Mouse (Mus musculus) heart, postnatal 0 days (tissue): Measurements from ENCODE around the gene Sdc4. TPM values are rescaled to one million over a fixed set of nuclear protein-coding genes. Genes with fewer than 3 reads are reported as not detected.

Experiments used
- ATAC-seq: fragments of 200-750 bp; cut with Nextera tagmentation; 2 replicates; pipeline ENCODE4 v1.8.0; 2017; ENCODE audit warnings: low read depth, moderate number of reproducible peaks, moderate library complexity; ENCODE audit not compliant: insufficient read depth
- DNase-seq: peaks from one replicate; pipeline ENCODE4 v3.0.0-alpha.2; 2016; ENCODE audit warnings: low spot score
- H3K27ac ChIP-seq: fragments of 300-500 bp; sonication (generic); 2 replicates; pipeline ENCODE4 v1.5.1; 2014; ENCODE audit warnings: low read depth, mild to moderate bottlenecking
- H3K27me3 ChIP-seq: fragments of 300-500 bp; sonication (generic); 2 replicates; pipeline ENCODE4 v1.6.1; 2014; ENCODE audit warnings: low read length, mixed read lengths; ENCODE audit not compliant: control insufficient read depth, insufficient read depth
- H3K36me3 ChIP-seq: fragments of 300-500 bp; sonication (generic); replicated peaks from 2 replicates; pipeline ENCODE4 v1.6.1; 2014; ENCODE audit warnings: low read length, mixed read lengths; ENCODE audit not compliant: control insufficient read depth, insufficient read depth
- H3K4me1 ChIP-seq: fragments of 300-500 bp; sonication (generic); 2 replicates; pipeline ENCODE4 v1.6.1; 2014; ENCODE audit warnings: antibody characterized with exemption; ENCODE audit not compliant: control insufficient read depth, insufficient read depth
- H3K4me2 ChIP-seq: fragments of 300-500 bp; sonication (generic); 2 replicates; pipeline ENCODE4 v1.6.1; 2014; ENCODE audit warnings: low read depth, mild to moderate bottlenecking, low read length, moderate library complexity
- H3K4me3 ChIP-seq: fragments of 300-500 bp; sonication (generic); 2 replicates; pipeline ENCODE4 v1.5.1; 2014; ENCODE audit warnings: low read depth, low read length
- H3K9ac ChIP-seq: fragments of 300-500 bp; sonication (generic); replicated peaks from 2 replicates; pipeline ENCODE4 v1.6.1; 2014; ENCODE audit warnings: low read depth, low read length, mixed read lengths
- H3K9me3 ChIP-seq: fragments of 300-500 bp; sonication (generic); replicated peaks from 2 replicates; pipeline ENCODE4 v1.6.1; 2016; ENCODE audit warnings: low read length; ENCODE audit not compliant: control insufficient read depth
- CTCF ChIP-seq: IDR thresholded peaks from 2 replicates; pipeline ENCODE4 v1.5.1; 2016; ENCODE audit warnings: antibody characterized with exemption, control low read depth, low read depth
- EP300 ChIP-seq: IDR thresholded peaks from 2 replicates; pipeline ENCODE4 v1.6.1; 2016; ENCODE audit warnings: antibody characterized with exemption, low read depth
- WGBS: fragments of 180-500 bp; shearing (Covaris S2); extraction: QIAGEN DNeasy Blood & Tissue Kit; methylation state at CpG from one replicate; pipeline ENCODE4 v1.1.7; 2014; 5-methylcytosine and 5-hydroxymethylcytosine counted together
- polyA plus RNA-seq: library from polyadenylated mRNA; unstranded; fragments of >200 nt; fragmentation: Nextera tagmentation; extraction: Ambion mirVana; gene quantifications from 2 replicates; pipeline ENCODE4 v1.2.1, GENCODE M21; 2015
- total RNA-seq: library from RNA; depleted of rRNA; stranded (reverse); fragments of >200 nt; gene quantifications from 2 replicates; pipeline ENCODE4 v1.2.3, GENCODE M21; 2014; ENCODE audit warnings: low replicate concordance

Sdc4 gene
- total and polyA plus RNA-seq, 2 experiments from 2014 or later, result 30.7 to 46.5 TPM

DNA sequence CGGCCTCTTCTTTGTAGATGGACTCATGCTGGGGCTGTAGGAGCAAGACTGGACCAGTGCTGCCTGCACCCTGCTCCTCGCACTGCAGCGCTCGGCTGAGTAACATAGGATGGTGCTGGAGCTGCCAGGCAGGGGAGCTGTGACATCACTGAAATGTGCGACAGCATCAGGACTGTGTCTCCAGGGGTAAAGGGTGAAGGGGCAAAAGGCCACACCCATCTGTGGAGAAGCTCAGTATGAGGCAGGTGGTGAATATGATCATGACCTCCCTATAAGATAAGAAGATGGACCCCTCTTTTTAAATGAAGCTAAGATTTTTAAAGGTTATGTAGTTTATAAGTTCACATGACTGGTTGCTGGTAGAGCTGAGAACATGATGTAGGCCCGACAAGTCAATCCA, 29.9 kb upstream of the Sdc4 start, which contains the start of gene Trp53tg5:
Gene Trp53tg5, minus strand, starts transcription at position 101 of the 400 bp plus-strand sequence.
- Histone ChIP-seq H3K27ac (no peak within 1 kb of the TSS), H3K36me3 (peaks cover 8% of the 10 kb centered on the region; the same call in 1 of the 2 replicates), H3K9ac (no peak within 1 kb of the TSS), H3K9me3 (no peaks in the 10 kb centered on the region), H3K4me3 (no peak within 1 kb of the TSS), H3K27me3 (no peaks in the 10 kb centered on the region), H3K4me1 (no peaks in the 10 kb centered on the region), H3K4me2 (no peak within 1 kb of the TSS)
- no peak for TF ChIP-seq EP300
- 81% methylated on average over 6 of the region's 6 CpGs for WGBS
- ATAC-seq (no peak), DNase-seq (no peak)

DNA sequence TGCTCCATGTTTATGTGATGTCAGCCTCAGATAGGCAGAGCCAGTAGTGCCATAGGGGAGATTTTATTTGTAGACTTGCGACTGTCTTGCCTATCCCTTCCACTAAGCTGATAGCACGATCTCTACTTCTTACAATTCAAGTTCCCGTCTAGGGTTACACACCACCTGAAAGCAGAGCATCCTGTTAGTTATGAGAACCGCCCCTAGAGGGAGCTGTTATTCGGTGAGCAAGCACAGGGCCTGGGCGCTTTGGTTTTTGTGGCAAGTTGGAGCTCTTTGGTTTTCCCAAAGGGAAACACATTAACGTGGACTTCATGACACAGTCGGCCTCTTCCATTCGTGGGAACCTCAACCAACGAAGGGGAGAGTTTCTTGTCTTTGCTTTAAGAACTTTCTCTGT, 26.6 kb upstream of the Sdc4 start:
- peak; percentile 28 for DNase-seq
- WGBS, result 30% methylated on average over 10 of the region's 10 CpGs
- peak; percentile 47; the same call in 1 of the 2 replicates for ATAC-seq

DNA sequence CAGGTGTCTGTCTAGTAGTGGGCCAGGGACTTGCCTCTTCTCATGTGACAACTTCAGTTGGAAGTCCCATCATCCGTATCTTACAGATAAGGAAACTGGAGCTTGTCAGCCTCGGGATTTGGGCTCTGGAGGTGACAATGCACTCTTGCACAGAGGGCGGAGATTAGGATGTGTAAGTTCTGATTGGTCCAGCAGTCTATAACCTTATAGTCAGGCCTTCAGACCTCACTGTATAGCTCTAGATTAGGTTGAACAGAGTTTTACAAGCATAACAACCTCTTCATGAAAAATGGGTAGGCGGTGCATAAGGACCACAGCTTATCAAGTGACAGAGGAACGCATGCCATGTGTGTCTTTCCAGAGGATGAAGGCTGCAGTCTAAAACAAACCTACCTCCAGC, 23.1 kb upstream of the Sdc4 start:
- 61% methylated on average over 5 of the region's 5 CpGs for WGBS
- ATAC-seq (no peak), DNase-seq (no peak)
- H3K4me3 ChIP-seq, result no peak overlapping the region
- TF ChIP-seq CTCF (no peak), EP300 (no peak)
- 0 out of 2 replicates have a peak, but pooled peaks cover 4% of the 10 kb centered on the region for H3K4me1 ChIP-seq
- no peak overlapping the region for H3K9ac ChIP-seq
- H3K27me3 ChIP-seq, result no peaks in the 10 kb centered on the region
- no peak overlapping the region for H3K4me2 ChIP-seq
- no peak overlapping the region for H3K27ac ChIP-seq
- no peaks in the 10 kb centered on the region for H3K9me3 ChIP-seq
- peaks cover 39% of the 10 kb centered on the region for H3K36me3 ChIP-seq

More for the DNA sequence above, 26.6 kb upstream of the Sdc4 start:
- TF ChIP-seq EP300, result no peak
- TF ChIP-seq CTCF, result peak; percentile 59
- peaks cover 24% of the 10 kb centered on the region for H3K36me3 ChIP-seq
- H3K9ac ChIP-seq, result no peak overlapping the region
- H3K4me1 ChIP-seq, result no peaks in the 10 kb centered on the region
- no peak overlapping the region for H3K27ac ChIP-seq
- no peaks in the 10 kb centered on the region for H3K27me3 ChIP-seq
- no peaks in the 10 kb centered on the region for H3K9me3 ChIP-seq
- no peak overlapping the region for H3K4me2 ChIP-seq
- H3K4me3 ChIP-seq, result no peak overlapping the region

DNA sequence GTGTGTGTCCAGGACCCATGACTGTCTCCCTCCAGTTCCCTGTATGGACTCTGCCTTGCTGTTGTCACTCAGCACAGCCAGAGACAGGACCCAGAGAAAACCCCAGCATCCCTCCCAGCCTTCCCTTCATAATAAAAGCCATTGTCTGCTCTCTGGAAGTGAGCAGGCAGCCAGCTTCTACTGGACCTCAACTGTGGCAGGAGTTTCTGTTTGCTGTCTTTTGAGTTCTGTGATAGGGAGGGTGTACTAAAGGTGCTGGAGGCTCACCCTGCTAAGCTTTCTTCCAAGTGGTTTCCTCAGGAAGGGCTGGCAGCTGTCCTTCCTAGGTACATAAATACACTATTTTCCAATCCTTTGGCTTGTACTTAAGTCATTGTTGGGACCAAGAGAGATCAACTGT, 21.5 kb upstream of the Sdc4 start:
- TF ChIP-seq EP300 (no peak), CTCF (no peak)
- no peak overlapping the region for H3K4me2 ChIP-seq
- H3K36me3 ChIP-seq, result peaks cover 39% of the 10 kb centered on the region
- H3K4me3 ChIP-seq, result no peak overlapping the region
- H3K9me3 ChIP-seq, result no peaks in the 10 kb centered on the region
- ATAC-seq (no peak), DNase-seq (no peak)
- peaks cover 9% of the 10 kb centered on the region; the same call in 1 of the 2 replicates for H3K4me1 ChIP-seq
- H3K27me3 ChIP-seq, result no peaks in the 10 kb centered on the region
- H3K27ac ChIP-seq, result no peak overlapping the region
- no peak overlapping the region for H3K9ac ChIP-seq

DNA sequence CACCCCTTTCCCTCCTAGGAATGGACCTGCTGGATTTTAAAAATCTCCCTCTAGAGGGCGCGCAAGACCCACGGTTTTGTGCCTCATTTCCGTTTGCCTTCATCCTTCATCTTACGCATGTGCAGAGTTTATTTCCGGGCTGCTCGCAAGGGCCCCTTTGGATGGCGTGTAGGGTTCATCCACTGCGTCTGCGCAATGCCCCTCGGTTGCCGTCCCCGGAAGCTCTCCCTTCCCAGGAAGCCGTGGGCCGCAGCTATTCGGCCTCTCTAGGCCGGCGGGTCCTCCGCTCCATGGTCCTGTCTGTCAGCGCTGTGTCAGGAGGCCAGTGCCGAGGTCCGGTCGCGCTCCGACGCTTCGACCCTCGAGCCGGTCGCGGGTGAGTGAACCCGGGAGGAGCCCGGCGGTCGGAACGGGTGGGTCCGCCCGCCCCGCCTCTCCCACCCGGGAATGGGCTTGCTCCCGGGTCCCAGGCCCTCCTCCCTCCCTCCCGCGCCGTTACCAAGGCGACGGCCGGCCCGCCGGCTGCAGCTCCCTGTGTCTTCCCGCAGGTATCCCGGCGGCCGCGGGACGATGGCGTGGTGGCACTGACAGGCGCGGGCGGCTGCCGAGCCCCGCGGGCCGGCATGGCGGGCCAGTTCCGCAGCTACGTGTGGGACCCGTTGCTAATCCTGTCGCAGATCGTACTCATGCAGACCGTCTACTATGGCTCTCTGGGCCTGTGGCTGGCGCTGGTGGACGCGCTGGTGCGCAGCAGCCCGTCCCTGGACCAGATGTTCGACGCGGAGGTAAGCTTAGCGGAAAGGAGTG, 17.3 kb upstream of the Sdc4 start, which contains the start of gene Gm20458:
Gene Gm20458, plus strand, starts transcription at position 223 of the 807 bp plus-strand sequence.
- peaks cover 26% of the 10 kb centered on the region for H3K36me3 ChIP-seq
- peak within 1 kb of the TSS; percentile 51 for H3K27ac ChIP-seq
- WGBS, result under 1% methylated on average over 68 of the region's 79 CpGs
- peak; percentile 87 for TF ChIP-seq CTCF
- peak; percentile 72; the same call in 1 of the 2 replicates for TF ChIP-seq EP300
- peak; percentile 98 for DNase-seq
- peak; percentile 99 for ATAC-seq
- H3K9me3 ChIP-seq, result no peaks in the 10 kb centered on the region
- H3K27me3 ChIP-seq, result no peaks in the 10 kb centered on the region
- peak within 1 kb of the TSS; percentile 82 for H3K4me2 ChIP-seq
- H3K9ac ChIP-seq, result peak within 1 kb of the TSS; percentile 80
- H3K4me1 ChIP-seq, result peaks cover 20% of the 10 kb centered on the region
- peak within 1 kb of the TSS; percentile 66 for H3K4me3 ChIP-seq
